Mouse (Mus musculus) heart, adult 18-20 months (tissue): ENCODE results near the gene Ebf1. TPM values are rescaled to one million over a fixed set of nuclear protein-coding genes. Genes with fewer than 3 reads are reported as not detected.
A peak's percentile ranks its signal among the peaks of the same experiment; 100 is the strongest.

Experiments
- DNase-seq, 2 experiments: peaks; one replicate each; pipeline ENCODE4 v3.0.0; 2021 to 2022; ENCODE audit warnings: mixed read lengths in 1 of 2
- total RNA-seq, 2 experiments: library from RNA; stranded (reverse); gene quantifications; 2 replicates each; pipeline ENCODE4 v1.2.3; 2021

Ebf1 gene
- total RNA-seq, 2 experiments from 2014 or later = 9.9 to 12.9 TPM

DNA sequence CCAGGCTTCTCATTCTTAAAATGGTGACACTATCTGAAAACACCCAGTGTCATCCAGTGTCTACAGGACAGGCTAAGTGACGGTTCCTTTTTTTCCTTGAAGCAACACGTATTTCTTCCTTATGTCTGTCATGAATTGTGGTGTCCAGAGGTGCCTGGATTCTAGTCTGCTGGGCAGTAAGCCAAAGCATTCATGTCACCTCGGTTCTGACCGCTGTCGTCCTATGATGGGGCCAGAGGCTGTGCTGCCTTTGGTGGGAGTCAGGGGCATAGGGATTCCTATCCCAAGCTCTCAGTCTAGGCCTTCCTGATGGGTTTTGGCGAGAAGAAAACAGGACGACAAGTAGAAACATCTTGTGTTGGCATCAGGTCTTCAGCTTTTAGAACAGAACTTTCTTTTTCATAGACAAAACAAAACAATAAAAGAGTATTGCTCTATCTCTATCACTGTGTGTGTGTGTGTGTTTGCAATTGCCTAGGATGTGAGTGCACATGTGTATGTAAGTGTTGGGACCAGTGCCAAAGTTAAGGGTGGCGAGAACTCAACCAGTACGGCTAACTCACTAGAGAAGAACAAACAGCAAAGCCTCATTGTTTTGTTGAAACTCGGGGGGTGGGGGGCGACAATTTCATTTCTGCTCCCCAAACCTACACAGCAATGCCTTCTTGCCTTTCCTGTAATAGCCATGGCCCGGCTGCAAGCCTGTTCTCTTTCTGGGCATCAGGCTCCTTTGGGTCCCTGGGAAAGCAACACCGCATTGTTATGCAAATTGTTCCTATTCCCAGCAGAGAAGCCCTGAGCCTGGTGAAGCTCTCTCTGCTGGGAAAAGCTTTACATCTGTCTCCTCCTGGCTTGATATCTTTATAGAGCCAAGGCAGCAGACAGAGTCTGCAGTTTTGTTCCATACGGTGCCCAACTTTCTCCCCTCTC is 224.3 kb downstream of the Ebf1 start:
- DNase-seq = peak in 1 of 2 experiments; percentile 21

DNA sequence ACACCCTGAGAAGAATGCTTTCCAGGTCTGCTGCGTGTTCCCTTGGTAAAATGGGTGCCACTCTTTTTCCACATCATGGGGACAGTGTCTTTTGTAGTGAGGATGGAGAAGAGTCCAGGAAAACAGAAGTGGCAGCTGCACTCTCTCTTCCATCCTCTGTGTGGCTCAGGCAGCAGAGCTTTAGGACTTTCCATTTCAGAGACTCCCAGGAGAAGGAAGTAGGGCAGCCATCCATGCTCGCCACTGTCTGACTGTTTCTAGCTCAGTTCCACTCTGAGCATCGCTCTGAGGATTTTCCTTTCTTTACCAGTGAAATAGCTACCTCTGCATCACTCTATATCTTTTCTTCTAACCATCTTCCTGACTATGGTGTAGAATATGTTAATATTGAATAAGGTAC is 234.8 kb downstream of the Ebf1 start:
- peak; percentile 22 to 28 for DNase-seq

DNA sequence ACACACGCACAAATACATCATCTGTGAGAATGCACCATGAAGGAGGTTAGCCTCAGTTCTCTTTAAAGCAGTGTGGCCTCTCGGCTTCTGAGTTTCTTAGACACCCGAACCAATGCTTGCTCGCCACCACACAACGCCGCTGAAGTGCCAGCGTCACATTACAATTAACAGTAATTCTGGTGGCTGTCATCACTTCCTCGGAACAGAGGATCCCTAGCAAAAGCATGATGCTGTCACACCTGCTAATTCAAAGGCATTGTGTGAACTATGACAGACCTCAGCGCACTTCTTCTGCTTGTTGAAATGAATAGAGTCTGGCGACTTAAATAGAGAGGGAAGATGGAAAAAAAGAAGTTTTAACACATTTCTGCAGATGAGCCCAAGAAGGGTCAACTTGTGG is 235.8 kb downstream of the Ebf1 start:
- no peak for DNase-seq

DNA sequence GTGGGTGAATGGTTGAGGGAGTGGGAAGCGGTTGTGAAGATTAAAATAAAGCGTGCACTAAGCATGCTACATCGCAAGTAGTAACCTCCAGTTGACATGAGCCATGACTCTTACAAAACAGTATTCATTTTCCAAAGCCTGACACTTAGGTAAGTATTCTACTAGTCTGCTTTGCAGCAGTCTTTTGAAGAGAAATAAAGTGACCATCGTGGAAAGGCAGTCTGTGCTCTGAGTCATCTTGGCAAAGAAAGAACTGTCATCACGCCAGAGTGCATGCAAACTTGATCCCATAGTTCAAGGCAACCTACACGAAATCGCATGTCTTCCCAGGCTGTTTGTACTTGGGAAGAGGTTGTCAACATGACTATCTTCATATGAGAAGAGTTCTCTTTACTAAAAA is 237.4 kb downstream of the Ebf1 start:
- peak; percentile 40 to 46 for DNase-seq

DNA sequence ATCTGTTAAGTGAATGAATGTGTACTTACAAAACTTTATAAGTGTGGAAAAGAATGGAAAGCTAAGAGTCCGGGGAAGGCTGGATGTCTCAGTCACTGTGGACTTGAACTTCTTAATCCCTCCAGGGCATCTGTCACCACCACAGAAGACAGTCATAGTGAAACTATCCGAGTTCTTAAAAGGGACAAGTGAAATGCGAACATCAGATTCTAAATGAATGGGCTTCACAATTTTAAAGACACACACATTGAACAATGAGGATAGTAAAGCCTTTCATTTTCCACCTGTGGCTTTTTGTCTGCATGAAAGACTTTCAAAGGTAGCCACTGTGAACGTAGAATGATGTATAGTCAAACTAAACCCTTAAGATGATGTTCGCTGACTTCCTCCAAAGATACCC is 244.0 kb downstream of the Ebf1 start:
- DNase-seq = no peak

DNA sequence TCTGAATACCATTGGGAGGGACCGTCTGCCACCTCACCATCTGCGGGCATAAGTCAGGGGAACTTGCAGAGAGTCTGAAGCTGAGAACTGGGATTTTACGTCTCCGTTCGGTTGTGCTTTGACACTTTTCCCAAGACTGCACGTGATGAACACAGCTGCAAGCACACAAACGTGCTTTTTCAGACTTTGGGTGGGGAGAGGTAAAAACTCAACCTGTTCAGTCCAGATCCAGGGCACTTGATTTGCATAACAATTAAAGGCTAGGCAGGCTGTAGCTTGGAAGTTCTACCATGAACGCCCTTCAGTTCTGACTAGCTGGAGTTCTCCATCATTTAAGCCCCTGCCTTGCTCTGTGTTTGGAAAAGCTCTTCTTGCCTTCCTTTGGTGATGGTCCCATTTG is 246.8 kb downstream of the Ebf1 start:
- DNase-seq = no peak

GRCm38 (mm10) chr11:44866476-44867149 is 249.5 kb downstream of the Ebf1 start:
- DNase-seq = peak; percentile 33 to 39

GRCm38 (mm10) chr11:44867433-44867832 is 250.3 kb downstream of the Ebf1 start:
- no peak for DNase-seq

DNA sequence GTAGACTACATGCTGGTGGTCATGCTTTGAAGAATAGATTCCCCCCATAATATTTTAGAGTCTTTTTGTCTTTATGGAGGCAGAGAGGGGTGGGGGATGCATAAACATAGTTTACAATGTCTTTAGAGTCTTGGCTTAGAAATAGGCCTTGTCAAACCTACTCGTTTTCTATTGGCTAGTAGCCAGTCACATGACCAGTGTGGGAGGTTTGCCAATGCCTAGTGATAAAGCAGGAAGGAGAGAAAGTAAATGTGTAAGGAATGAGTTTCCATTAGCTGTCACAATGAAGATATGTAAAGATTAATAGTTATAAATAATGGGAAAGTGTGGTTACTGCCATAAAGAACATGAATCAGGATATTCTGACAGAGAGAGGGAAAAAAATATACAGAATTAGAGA is 256.8 kb downstream of the Ebf1 start:
- DNase-seq = no peak

- DNase-seq = no peak
These were observed 258.1 kb downstream of the Ebf1 start for GRCm38 (mm10) chr11:44875171-44875570.

- no peak for DNase-seq
These were observed 264.1 kb downstream of the Ebf1 start for GRCm38 (mm10) chr11:44881056-44881683.

GRCm38 (mm10) chr11:44882476-44882970 is 265.4 kb downstream of the Ebf1 start:
- DNase-seq = no peak

GRCm38 (mm10) chr11:44884337-44884736 is 267.2 kb downstream of the Ebf1 start:
- no peak for DNase-seq

DNA sequence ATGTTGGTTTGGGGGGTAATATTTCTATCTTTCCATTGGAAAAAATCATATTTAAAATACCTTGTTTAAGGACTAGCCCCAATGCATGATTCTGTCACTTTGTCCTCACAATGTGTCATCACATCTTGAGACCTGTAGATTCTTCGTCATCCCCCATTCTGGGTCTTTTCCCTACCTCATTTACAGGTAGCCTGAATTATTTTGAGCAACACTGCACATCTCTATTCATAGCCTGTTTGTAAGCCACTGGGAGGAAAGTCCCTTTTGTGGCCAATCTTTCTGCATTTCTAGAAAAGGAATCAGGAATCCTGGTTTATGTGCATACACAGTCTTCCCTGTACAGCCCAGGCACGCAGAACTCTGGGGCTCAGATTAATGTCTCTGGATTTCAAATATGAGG is 269.8 kb downstream of the Ebf1 start:
- DNase-seq = no peak

- no peak for DNase-seq
These were observed 270.6 kb downstream of the Ebf1 start for GRCm38 (mm10) chr11:44887691-44888090.

DNA sequence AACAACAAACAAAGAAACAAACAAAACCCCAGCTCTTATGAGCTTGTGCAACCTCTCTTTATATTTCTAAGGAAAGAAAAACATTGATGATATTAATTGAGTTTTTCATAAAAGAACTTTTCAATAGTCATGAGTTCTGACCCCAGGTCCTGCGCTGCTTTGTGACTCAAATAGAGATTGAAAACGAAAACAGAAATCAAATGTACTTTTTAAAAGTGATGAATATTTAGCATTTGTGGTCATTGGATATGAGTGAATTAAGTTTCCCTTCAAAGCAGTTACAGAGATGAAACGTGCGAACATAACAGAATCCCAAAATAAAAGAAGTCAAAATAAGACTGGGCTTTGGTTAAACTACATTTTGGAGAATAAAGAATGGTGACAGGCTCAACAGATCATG is 271.3 kb downstream of the Ebf1 start:
- no peak for DNase-seq

DNA sequence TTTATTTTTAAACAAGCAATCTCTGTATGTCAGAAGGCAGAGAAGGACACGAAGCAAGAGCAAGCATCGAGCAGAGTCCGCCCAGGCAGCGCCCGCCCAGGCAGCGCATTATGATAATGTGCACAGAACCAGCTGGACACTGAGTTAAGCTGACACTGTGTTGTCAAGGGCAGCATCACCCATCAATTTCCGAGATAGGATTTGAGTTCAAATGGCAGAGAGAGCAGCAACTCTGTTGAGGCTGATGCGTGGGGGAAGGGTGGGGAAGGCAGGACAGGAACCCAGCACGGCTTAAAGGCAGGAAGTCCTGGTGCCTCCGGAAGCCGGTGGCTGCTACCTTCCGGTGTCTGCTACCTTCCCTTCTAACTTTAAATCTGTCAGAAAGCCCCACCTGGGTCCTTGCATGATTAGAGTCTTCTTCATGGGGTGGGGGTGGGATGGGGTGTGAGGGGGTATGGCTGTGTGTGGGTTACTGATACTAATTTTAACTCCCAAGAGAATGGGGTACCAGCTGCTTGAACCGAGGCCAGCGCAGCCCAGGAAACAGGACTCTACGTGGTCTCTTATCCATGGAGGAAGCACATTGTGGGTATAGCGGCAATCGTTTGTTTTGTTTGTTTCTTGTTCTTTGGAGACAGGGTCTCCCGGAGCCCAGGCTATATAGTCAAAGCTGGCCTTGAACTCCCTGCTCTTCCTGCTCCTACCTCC is 275.9 kb downstream of the Ebf1 start:
- peak; percentile 33 to 45 for DNase-seq

DNA sequence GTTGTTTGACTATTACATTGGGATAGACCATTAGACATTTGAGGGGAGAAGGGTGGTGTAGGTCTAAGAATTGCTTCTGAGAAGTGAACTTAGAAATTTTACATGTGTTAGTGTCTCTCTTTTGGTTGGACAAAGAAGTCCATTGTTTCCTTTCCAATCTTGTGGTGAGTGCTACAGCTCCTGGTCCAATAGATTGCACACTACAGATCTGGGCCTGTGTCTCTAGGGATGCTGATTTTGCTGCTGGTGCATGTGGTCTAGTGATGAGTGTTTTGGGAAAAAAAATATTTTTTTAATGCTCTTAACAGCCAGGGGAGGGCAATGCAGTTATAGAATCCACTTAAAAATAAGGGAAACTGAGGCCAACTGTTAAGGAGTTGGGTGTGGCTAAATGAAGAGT is 276.9 kb downstream of the Ebf1 start:
- peak in 1 of 2 experiments; percentile 45 for DNase-seq

GRCm38 (mm10) chr11:44894798-44895197 is 277.7 kb downstream of the Ebf1 start:
- DNase-seq = no peak

DNA sequence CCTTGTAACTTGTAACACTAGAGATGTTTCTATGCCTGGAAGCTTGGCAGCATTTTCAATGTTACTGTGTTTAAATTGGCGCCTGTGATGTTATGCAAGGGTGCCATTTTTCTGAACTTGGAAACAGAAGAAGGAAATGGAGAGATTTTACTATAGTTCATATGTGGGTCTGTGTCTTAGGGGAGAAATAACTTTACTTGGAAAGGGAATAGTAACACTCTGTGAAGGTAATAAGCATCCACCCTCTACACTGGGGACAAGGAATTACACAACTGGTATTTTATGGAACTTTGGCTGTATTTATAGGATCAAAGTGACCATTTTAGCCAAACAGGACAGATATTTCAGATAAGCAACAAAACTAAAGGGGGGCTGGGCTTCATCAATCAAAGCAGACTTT is 278.8 kb downstream of the Ebf1 start:
- DNase-seq = no peak

DNA sequence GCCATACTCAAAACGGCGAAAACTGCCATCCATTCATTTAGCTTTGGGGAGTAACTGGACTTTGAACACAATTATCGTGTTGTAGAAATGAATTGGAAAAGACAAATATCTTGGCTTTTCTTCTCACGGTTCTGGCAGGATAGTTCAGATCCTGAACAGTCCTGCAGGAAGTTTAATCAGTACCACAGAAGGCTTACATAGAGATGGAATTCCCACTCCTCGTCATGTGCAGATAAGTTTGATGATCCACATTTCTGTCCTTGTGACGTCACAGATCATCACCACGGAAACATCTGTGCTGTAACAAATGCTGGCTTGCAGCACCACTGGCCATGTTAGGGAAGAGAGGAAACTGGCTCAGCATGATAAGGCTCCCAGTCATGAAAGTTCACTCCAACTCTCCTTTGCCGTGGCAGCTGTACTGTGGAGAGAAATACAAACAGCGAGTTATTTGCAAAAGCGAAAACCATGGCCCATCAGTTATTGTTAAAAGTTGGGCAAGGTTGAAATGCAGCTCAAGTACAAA is 280.1 kb downstream of the Ebf1 start:
- DNase-seq = peak; percentile 77 to 83

- no peak for DNase-seq
These were observed 282.4 kb downstream of the Ebf1 start for GRCm38 (mm10) chr11:44899554-44899953.
